Mouse (Mus musculus) neural tube, embryonic 13.5 days (tissue): ENCODE results near the gene Tcf7. TPM values are rescaled to one million over a fixed set of nuclear protein-coding genes. Genes with fewer than 3 reads are reported as not detected.
A peak's percentile ranks its signal among the peaks of the same experiment; 100 is the strongest.

Experiments
- ATAC-seq: fragments of 200-750 bp; cut with Nextera tagmentation; 2 replicates; pipeline ENCODE4 v1.8.0; 2017; ENCODE audit warnings: low read depth, mild to moderate bottlenecking, moderate TSS enrichment, moderate library complexity
- H3K27ac ChIP-seq: fragments of 300-500 bp; sonication (generic); replicated peaks from 2 replicates; pipeline ENCODE4 v1.5.1; 2015; ENCODE audit warnings: moderate library complexity, mild to moderate bottlenecking, inconsistent platforms
- H3K27me3 ChIP-seq: fragments of 300-500 bp; sonication (generic); 2 replicates; pipeline ENCODE4 v1.6.1; 2015; ENCODE audit warnings: mild to moderate bottlenecking, inconsistent platforms
- H3K36me3 ChIP-seq: fragments of 300-500 bp; sonication (generic); 2 replicates; pipeline ENCODE4 v1.6.1; 2015; ENCODE audit warnings: mild to moderate bottlenecking, inconsistent platforms
- H3K4me1 ChIP-seq: fragments of 300-500 bp; sonication (generic); replicated peaks from 2 replicates; pipeline ENCODE4 v1.6.1; 2015; ENCODE audit warnings: inconsistent platforms
- H3K4me2 ChIP-seq: fragments of 300-500 bp; sonication (generic); 2 replicates; pipeline ENCODE4 v1.6.1; 2015; ENCODE audit warnings: inconsistent platforms, mild to moderate bottlenecking, moderate library complexity
- H3K4me3 ChIP-seq: fragments of 300-500 bp; sonication (generic); 2 replicates; pipeline ENCODE4 v1.5.1; 2015; ENCODE audit warnings: mild to moderate bottlenecking, inconsistent platforms
- H3K9ac ChIP-seq: fragments of 300-500 bp; sonication (generic); 2 replicates; pipeline ENCODE4 v1.6.1; 2015; ENCODE audit warnings: moderate library complexity, mild to moderate bottlenecking, inconsistent platforms
- H3K9me3 ChIP-seq: fragments of 300-500 bp; sonication (generic); 2 replicates; pipeline ENCODE4 v1.6.1; 2016; ENCODE audit warnings: inconsistent platforms
- whole genome bisulfite sequencing: fragments of 180-500 bp; shearing (Covaris S2); methylation state at CpG from one replicate; pipeline ENCODE4 v1.1.7; 2015; 5-methylcytosine and 5-hydroxymethylcytosine counted together
- polyA plus RNA-seq: library from polyadenylated mRNA; unstranded; fragments of >200 nt; fragmentation: Nextera tagmentation; extraction: Ambion mirVana; gene quantifications from 2 replicates; pipeline ENCODE4 v1.2.1, GENCODE M21; 2015

Tcf7 gene
- polyA plus RNA-seq, result 5.9 TPM in 2 replicates

DNA sequence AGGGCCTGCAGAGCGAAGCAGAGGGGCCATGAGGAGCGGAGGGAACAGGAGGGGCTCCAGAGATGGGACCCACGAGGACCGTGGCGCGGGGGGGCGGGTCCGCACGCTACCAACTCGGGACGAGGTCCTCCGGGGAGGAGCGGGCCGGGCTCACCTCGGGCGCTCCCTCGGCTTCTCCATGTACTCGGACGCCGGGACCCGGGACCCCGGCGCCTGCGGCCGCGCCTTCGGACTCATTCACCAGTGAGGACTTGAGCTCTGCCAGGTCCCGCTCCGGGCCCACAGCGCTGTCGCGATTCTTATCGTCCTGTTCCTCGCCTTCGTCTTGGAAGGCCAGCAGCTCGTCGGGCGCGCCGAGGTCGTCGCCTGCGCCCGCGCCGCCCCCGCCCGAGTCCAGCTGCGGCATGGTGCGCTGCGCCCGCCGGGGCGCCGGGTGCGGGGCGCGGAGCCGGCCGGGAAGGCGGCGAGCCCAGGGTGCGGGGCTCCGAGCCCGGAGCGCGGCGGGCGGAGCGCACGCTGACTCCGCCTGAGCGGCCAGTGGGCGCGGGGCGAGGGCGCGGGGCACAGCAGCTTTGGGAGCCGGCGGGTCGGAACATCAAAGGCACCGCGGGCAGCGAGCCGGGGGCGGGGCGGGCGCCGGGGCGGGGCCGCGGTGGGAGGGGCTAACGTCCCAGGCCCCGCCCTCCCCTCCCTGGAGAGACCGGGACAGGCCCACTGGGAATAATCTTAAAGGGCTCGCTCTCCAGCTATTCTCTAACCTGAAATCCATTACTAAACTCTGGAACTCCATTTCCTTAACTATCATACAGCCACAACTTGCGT lies at the start of gene Tcf7:
Tcf7 (minus strand) TSS at position 241 of the 822 bp plus-strand sequence.
- Histone ChIP-seq H3K27me3 (peaks cover 52% of the 10 kb centered on the region), H3K9ac (peak within 1 kb of the TSS; percentile 66), H3K9me3 (no peaks in the 10 kb centered on the region), H3K4me3 (peak within 1 kb of the TSS; percentile 63), H3K4me1 (peaks cover 40% of the 10 kb centered on the region), H3K4me2 (peak within 1 kb of the TSS; percentile 88), H3K27ac (no peak within 1 kb of the TSS), H3K36me3 (no peaks in the 10 kb centered on the region)
- WGBS, result under 1% methylated on average over 60 of the region's 97 CpGs
- peak; percentile 62 for ATAC-seq

DNA sequence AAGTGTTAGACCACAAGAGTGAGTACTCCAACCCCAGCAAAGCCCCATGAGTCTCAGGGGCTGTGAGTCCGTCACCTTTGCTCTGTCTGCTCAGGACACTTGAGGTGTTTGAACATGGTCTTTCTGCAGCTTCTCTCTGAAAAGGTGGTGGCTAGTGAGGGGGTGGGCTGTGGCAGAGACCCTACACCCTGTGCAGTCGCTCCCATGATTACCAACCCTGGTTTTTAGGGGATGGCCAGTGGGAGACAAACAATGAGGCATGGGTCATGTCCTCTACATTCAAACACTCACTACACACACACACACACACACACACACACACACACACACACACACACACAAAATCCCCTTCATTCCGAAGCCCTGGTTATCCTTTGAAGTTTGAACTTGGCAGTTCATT lies 44.5 kb upstream of the Tcf7 start:
- WGBS, result 64% methylated on average over 3 of the region's 3 CpGs
- Histone ChIP-seq H3K4me3 (no peak overlapping the region), H3K9ac (no peak overlapping the region), H3K4me1 (no peaks in the 10 kb centered on the region), H3K9me3 (no peaks in the 10 kb centered on the region), H3K4me2 (no peak overlapping the region), H3K27ac (no peak overlapping the region), H3K27me3 (no peaks in the 10 kb centered on the region), H3K36me3 (no peaks in the 10 kb centered on the region)
- no peak for ATAC-seq

DNA sequence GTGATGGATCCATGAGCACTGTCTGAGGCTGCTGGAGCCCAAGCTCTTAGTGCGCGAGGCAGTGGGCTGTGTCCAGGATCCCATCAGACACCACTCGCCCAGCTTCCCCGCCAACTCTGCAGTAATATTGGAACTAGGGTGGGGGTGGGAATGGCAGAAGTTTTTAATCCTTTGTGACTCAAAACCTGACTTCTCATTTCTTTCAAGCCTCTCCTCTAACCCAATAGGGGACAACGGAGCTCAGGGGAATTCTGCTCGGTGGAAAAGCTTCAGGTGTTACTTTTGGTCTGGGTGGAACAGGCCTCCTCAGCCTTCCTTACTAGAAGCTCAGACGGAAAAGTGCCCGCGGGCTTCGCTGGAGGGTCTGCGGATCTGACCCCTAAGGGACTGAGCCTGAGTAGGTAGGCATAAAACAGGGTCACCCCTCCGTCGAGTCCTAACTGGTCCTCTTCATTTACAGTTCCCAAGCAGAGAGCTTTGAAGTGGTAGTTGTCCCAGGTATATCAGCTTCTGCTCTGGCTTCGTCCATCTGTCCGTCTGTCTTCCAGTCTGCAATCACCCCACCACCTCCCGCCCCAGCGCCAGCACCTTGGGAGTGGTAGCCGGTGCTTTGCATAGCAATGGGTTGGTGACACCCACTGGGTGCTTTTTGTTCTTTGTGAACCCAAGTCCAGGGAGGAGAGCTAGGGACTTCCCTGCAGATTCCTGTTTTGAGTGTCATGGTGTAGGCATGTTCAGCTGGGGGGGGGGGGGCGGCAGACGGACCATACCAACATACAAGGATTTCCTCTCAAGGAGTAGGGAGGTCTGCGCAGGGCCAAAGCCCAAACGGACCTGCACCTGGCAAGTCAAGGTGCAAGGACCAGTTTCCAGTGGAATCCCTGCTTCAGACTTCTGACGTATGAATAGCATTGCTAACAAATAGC lies 41.9 kb upstream of the Tcf7 start:
- no peak overlapping the region for H3K4me3 ChIP-seq
- no peaks in the 10 kb centered on the region for H3K36me3 ChIP-seq
- no peaks in the 10 kb centered on the region for H3K9me3 ChIP-seq
- H3K27ac ChIP-seq, result no peak overlapping the region
- no peaks in the 10 kb centered on the region for H3K4me1 ChIP-seq
- no peak overlapping the region for H3K4me2 ChIP-seq
- no peak overlapping the region for H3K9ac ChIP-seq
- no peaks in the 10 kb centered on the region for H3K27me3 ChIP-seq
- 55% methylated on average over 23 of the region's 23 CpGs for WGBS
- no peak for ATAC-seq

DNA sequence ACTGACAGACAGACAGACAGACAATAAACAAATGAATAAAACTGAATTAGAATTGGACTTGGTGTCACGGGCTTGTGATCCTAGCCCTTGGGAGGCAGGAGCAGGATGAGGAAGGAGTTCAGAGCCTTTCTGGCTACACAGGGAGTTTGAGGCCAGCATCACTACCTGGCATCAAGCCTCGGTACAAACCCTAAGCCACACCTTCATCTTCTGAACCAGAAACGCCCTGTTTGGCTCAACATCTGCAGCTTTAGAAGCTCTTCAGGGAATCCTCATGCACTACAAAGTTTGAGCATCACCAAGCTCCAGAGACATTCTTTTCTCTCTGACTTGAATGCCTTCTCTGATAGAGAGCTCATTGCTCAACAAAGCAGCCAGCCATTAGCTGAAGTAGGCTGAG lies 38.7 kb upstream of the Tcf7 start:
- WGBS, result 71% methylated on average over 3 of the region's 3 CpGs
- no peak for ATAC-seq

GRCm38 (mm10) chr11:52320529-52320928 lies 37.7 kb upstream of the Tcf7 start:
- H3K9ac ChIP-seq, result no peak overlapping the region
- no peaks in the 10 kb centered on the region for H3K9me3 ChIP-seq
- H3K4me2 ChIP-seq, result no peak overlapping the region
- H3K36me3 ChIP-seq, result no peaks in the 10 kb centered on the region
- no peaks in the 10 kb centered on the region for H3K27me3 ChIP-seq
- H3K4me3 ChIP-seq, result no peak overlapping the region
- H3K27ac ChIP-seq, result no peak overlapping the region
- no peaks in the 10 kb centered on the region for H3K4me1 ChIP-seq
- ATAC-seq, result no peak
- 86% methylated on average over 4 of the region's 4 CpGs for WGBS

More for the DNA sequence above, 38.7 kb upstream of the Tcf7 start:
- Histone ChIP-seq H3K27ac (no peak overlapping the region), H3K4me1 (no peaks in the 10 kb centered on the region), H3K9me3 (no peaks in the 10 kb centered on the region), H3K36me3 (no peaks in the 10 kb centered on the region), H3K4me2 (no peak overlapping the region), H3K27me3 (no peaks in the 10 kb centered on the region), H3K4me3 (no peak overlapping the region), H3K9ac (no peak overlapping the region)

DNA sequence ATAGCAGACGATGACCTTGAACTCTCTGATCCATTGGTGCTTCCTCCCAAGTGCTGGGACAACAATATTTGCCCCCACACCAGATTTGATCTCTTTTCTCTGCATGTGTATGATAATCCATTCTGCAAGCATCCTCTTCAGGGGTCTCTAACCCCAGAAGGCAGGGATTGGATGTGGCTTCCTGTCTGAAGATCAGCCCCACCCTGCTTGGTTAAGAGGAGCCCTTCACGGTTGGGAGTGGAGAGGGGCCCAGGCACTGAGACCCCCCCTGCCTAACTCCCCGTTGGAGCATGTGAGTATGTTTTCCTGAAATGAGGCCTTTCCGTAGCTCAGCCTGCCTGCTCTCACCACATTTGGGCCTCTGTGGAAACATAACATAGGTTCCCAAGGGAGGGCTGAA lies 36.9 kb upstream of the Tcf7 start:
- WGBS, result 76% methylated on average over 4 of the region's 4 CpGs
- H3K9ac ChIP-seq, result no peak overlapping the region
- no peaks in the 10 kb centered on the region for H3K9me3 ChIP-seq
- H3K4me2 ChIP-seq, result no peak overlapping the region
- ATAC-seq, result no peak
- H3K27ac ChIP-seq, result no peak overlapping the region
- no peaks in the 10 kb centered on the region for H3K36me3 ChIP-seq
- peaks cover 8% of the 10 kb centered on the region; the same call in 1 of the 2 replicates for H3K27me3 ChIP-seq
- H3K4me3 ChIP-seq, result no peak overlapping the region
- no peaks in the 10 kb centered on the region for H3K4me1 ChIP-seq

GRCm38 (mm10) chr11:52318445-52318844 lies 35.6 kb upstream of the Tcf7 start:
- H3K9me3 ChIP-seq, result no peaks in the 10 kb centered on the region
- no peak overlapping the region for H3K9ac ChIP-seq
- 74% methylated on average over 13 of the region's 13 CpGs for WGBS
- peaks cover 17% of the 10 kb centered on the region for H3K27me3 ChIP-seq
- no peak for ATAC-seq
- no peak overlapping the region for H3K4me3 ChIP-seq
- H3K36me3 ChIP-seq, result no peaks in the 10 kb centered on the region
- H3K27ac ChIP-seq, result no peak overlapping the region
- no peak overlapping the region for H3K4me2 ChIP-seq
- H3K4me1 ChIP-seq, result no peaks in the 10 kb centered on the region

- Histone ChIP-seq H3K27ac (no peak overlapping the region), H3K4me2 (peak overlapping the region; percentile 1; the same call in 1 of the 2 replicates)
- ATAC-seq, result no peak
Measured at GRCm38 (mm10) chr11:52314102-52314793, 31.4 kb upstream of the Tcf7 start.

DNA sequence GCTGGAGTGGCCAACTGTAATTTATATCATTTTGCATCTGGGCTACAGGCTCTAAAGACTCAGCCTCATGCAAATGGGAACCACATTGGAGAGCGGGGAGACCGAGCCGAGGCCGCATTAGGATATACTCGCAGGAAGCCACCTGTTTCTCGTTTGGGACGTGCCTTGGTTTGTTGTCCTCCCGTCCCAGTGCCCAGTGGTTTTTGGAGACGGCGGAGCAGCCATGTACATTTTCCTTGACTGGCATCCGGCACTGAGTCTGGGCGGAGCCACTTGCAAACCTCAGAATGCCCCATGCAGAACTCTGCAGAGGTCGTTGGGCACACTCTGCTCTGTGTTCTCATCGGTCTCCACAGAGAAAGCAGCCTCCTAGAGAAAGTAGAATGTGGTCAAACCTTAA lies 27.9 kb upstream of the Tcf7 start:
- WGBS, result 80% methylated on average over 14 of the region's 14 CpGs
- H3K4me2 ChIP-seq, result no peak overlapping the region
- H3K27ac ChIP-seq, result no peak overlapping the region
- H3K4me1 ChIP-seq, result 0 out of 2 replicates have a peak, but pooled peaks cover 4% of the 10 kb centered on the region
- H3K9me3 ChIP-seq, result no peaks in the 10 kb centered on the region
- H3K9ac ChIP-seq, result no peak overlapping the region
- H3K4me3 ChIP-seq, result no peak overlapping the region
- peaks cover 17% of the 10 kb centered on the region for H3K27me3 ChIP-seq
- ATAC-seq, result no peak
- no peaks in the 10 kb centered on the region for H3K36me3 ChIP-seq

More at GRCm38 (mm10) chr11:52314102-52314793, 31.4 kb upstream of the Tcf7 start:
- Histone ChIP-seq H3K4me3 (no peak overlapping the region), H3K27me3 (peaks cover 17% of the 10 kb centered on the region), H3K9ac (no peak overlapping the region), H3K36me3 (no peaks in the 10 kb centered on the region), H3K9me3 (no peaks in the 10 kb centered on the region), H3K4me1 (no peaks in the 10 kb centered on the region)
- WGBS, result 21% methylated on average over 26 of the region's 26 CpGs

DNA sequence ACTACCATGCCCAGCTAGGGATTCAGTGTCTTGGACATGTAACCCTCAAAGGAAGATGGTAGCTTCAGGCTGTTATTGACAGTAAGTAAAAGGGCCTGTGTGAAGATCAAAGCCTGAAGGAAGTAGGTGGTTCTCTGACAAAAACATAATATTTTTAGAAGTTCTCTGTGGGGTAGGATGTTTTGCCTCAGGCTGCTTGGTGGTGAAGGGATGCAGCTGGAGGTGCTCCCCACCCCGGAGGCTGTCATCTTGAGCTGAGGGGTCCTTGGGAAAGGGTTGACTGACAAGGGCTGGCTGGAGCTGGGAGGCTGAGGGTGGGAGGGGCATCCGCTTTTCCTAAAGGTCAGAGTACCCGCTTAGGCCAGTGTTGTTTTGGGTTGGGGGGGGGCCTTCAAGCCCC lies 26.7 kb upstream of the Tcf7 start:
- Histone ChIP-seq H3K27me3 (peaks cover 7% of the 10 kb centered on the region), H3K4me2 (no peak overlapping the region), H3K36me3 (no peaks in the 10 kb centered on the region), H3K9me3 (no peaks in the 10 kb centered on the region), H3K9ac (no peak overlapping the region), H3K4me1 (0 out of 2 replicates have a peak, but pooled peaks cover 4% of the 10 kb centered on the region), H3K4me3 (no peak overlapping the region), H3K27ac (no peak overlapping the region)
- 78% methylated on average over 3 of the region's 3 CpGs for WGBS
- no peak for ATAC-seq

DNA sequence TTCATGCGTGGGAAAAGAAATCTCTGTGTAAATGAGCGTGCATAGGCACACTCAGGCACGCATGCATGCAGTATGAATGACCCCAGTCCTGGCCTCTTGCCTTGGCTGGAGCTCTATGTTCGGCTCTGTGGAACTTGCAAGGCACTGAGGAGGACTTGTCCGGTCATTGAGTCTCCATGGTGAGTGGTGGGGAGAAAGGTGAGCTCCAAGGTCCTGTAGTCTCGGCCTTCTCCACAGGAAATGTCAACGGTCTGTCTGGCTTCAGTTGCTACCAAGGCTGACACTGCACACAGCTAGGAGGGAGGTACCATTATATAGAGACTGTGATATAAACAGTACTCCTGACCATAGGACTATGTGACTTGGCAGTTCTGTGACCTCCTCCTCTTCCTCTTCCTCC lies 23.6 kb upstream of the Tcf7 start:
- 86% methylated on average over 7 of the region's 7 CpGs for WGBS

More for the DNA sequence above, 23.6 kb upstream of the Tcf7 start:
- no peaks in the 10 kb centered on the region for H3K36me3 ChIP-seq
- no peak overlapping the region for H3K4me3 ChIP-seq
- H3K27me3 ChIP-seq, result no peaks in the 10 kb centered on the region
- no peak overlapping the region for H3K4me2 ChIP-seq
- H3K27ac ChIP-seq, result no peak overlapping the region
- no peaks in the 10 kb centered on the region for H3K9me3 ChIP-seq
- H3K9ac ChIP-seq, result no peak overlapping the region
- H3K4me1 ChIP-seq, result 0 out of 2 replicates have a peak, but pooled peaks cover 4% of the 10 kb centered on the region
- ATAC-seq, result no peak
